Mouse (Mus musculus) G1E (cell line): ENCODE measurements at regions not wholly inside any gene's neighbourhood (a gene's known extent, or its start where the extent isn't known, plus 50 kb on each side); places are given as distances from the start of the nearest gene placed in this dataset.

Experiments used
- CTCF ChIP-seq: IDR thresholded peaks from 2 replicates; pipeline ENCODE4 v1.5.1; 2012; ENCODE audit warnings: low read depth, low read length, inconsistent platforms, mixed read lengths
- GATA1 ChIP-seq: IDR thresholded peaks from 2 replicates; pipeline ENCODE4 v1.6.1; 2012; ENCODE audit warnings: borderline replicate concordance, low read length, inconsistent platforms, mixed read lengths
- GATA2 ChIP-seq: IDR thresholded peaks from 2 replicates; pipeline ENCODE4 v1.6.1; 2012; ENCODE audit warnings: low read depth, low read length, inconsistent platforms, borderline replicate concordance
- POLR2AphosphoS5 ChIP-seq: IDR thresholded peaks from 2 replicates; pipeline ENCODE4 v1.6.1; 2012; ENCODE audit warnings: low read depth, low read length, inconsistent platforms; ENCODE audit not compliant: insufficient replicate concordance

GRCm38 (mm10) chr11:20934191-20935062 lies 103.6 kb upstream of the Lgalsl start:
- TF ChIP-seq CTCF = no peak
- TF ChIP-seq GATA2 = no peak
- TF ChIP-seq POLR2AphosphoS5 = no peak
- TF ChIP-seq GATA1 = no peak
